Mouse (Mus musculus) cortical plate, adult 2 months (tissue): ENCODE data around the gene Git1. TPM values are rescaled to one million over a fixed set of nuclear protein-coding genes. Genes with fewer than 3 reads are reported as not detected.

Source experiments
- H3K27ac ChIP-seq: fragments of 200-500 bp; 2 replicates; pipeline ENCODE4 v1.5.1; 2012; ENCODE audit warnings: low read length, control low read depth, inconsistent platforms; ENCODE audit not compliant: insufficient read depth
- H3K4me1 ChIP-seq: fragments of 200-500 bp; 2 replicates; pipeline ENCODE4 v1.6.1; 2011; ENCODE audit warnings: low read length; ENCODE audit not compliant: control insufficient read depth, insufficient read depth
- H3K4me3 ChIP-seq: fragments of 200-500 bp; 2 replicates; pipeline ENCODE4 v1.5.1; 2011; ENCODE audit warnings: mild to moderate bottlenecking, low read length, control low read depth; ENCODE audit not compliant: insufficient read depth
- CTCF ChIP-seq: fragments of 200-500 bp; IDR thresholded peaks from 2 replicates; pipeline ENCODE4 v1.5.1; 2011; ENCODE audit warnings: mild to moderate bottlenecking, control low read depth, low read length; ENCODE audit not compliant: insufficient read depth; ENCODE audit errors: extremely low read depth
- POLR2A ChIP-seq: fragments of 200-500 bp; IDR thresholded peaks from 2 replicates; pipeline ENCODE4 v1.6.1; 2011; ENCODE audit warnings: mild to moderate bottlenecking, low read length, control low read depth; ENCODE audit not compliant: insufficient read depth; ENCODE audit errors: extremely low read depth
- polyA plus RNA-seq: library from polyadenylated mRNA; depleted of rRNA; stranded (reverse); fragments of >200 nt; gene quantifications from 2 replicates; pipeline ENCODE4 v1.2.3, GENCODE M21; 2012

Gene Git1
- polyA plus RNA-seq, 1 experiment, result 204 TPM

DNA sequence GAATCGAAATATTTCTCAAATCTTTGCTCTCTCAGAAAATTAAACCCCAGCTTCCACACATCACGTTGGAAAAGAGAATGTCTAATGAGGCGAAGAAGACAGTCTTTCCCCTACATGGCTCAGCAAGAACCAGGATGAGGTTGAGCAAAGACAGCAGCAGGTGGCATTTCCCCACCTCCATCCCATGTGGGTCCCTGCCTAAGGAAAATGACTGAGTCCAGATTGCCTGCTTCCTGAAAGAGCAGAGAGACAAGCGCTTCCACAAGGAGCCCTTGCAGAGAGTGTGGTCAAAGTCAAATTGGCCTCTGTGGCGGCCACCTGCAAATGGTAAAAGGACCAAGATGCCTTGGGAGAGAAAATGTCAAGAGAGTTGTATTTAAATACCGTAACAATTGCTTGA lies 2.9 kb upstream of the Git1 start:
- peaks cover 18% of the 10 kb centered on the region for H3K4me1 ChIP-seq
- TF ChIP-seq CTCF, result no peak
- no peak for TF ChIP-seq POLR2A
- H3K4me3 ChIP-seq, result peak overlapping the region; percentile 94
- peak overlapping the region; percentile 49 for H3K27ac ChIP-seq

DNA sequence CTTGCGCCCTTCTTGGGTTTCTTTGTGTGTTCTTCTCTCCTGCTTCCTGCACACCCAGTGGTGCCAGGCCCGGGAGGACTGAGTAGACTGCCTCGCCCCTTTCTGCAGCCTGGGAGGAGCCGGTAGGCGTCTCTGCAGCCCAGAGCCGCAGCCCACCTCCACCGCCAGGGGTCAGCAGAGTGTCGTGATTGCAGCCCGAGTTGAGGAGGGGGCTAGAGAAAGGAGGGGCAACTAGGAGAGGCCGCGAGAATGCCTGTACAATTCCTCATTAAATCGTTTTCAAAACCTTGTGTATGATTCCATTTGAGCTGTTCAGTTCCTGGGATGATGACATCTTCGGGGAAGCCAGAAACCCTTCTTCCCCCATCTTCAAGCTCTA lies 2.2 kb upstream of the Git1 start:
- Histone ChIP-seq H3K4me1 (peaks cover 14% of the 10 kb centered on the region), H3K27ac (peak overlapping the region; percentile 78), H3K4me3 (peak overlapping the region; percentile 54; the same call in 1 of the 2 replicates)
- TF ChIP-seq CTCF (peak; percentile 74), POLR2A (peak; percentile 52; the same call in 1 of the 2 replicates)

DNA sequence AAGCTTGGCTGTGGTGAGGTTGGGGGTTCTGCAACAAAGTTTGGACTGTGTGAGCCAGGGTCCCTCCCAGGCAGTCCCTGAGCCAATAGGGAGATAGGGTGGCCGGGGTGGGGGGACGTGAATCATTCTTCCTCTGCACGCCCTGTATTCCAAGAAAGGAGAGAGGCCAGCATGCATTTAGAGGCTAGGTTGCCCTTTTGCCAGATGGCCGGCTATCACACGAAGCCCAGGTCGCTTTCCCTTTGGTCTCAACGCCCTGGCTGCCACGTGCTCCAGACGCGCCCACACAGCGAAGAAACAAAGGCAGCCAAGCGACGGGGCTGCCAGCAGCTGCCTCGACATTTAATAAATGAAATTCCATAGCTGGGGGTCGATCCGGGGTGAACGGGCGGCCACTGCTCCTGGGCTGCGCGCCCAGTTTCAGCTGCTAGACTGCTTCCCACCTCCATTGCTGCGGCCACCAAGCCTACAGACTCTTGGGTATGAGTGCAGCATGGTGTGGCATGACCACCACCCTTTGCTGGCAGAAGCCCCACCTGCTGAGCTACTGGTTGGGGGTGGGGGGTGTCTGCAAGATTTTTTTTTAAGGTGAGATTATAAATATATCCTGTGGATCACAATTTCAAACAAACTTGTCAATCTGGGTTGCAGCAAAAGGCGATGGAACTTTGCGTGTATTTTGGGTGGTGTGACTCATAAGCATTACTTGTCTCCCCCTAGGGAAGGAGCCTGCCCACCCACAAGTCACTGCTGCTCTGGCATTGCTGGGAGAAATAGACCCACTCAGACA lies 1.7 kb upstream of the Git1 start:
- peak overlapping the region; percentile 54 for H3K4me3 ChIP-seq
- no peak for TF ChIP-seq CTCF
- TF ChIP-seq POLR2A, result 0 out of 2 replicates have a peak, but pooled peaks have one; percentile 48
- peaks cover 12% of the 10 kb centered on the region for H3K4me1 ChIP-seq
- peak overlapping the region; percentile 78 for H3K27ac ChIP-seq

DNA sequence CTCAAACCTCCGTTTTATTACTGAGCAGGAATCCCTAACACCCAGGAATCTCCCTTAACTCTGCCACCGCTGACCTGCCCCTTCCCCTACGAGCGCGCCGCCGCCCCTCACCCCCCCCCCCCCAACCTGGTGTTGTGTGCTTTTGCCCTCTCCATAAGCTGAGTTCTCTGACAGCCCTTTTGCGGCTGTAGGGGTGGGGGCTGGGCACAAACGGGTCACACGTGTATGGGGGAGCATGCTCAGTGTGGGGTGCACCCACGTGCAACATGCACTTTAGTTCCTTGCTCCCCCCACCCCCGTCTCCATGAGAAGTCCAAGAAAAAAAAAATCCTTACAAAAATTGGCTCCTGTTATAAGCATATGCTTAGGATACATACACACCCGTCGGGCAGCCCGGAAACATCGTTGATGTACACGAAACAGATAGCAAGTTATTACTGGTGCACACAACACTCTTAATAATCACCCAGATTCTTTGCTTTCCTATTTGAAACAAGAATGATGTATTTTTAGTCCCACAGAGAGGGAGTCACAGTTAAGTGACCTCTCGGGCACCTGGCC lies 971 bp upstream of the Git1 start:
- peaks cover 11% of the 10 kb centered on the region for H3K4me1 ChIP-seq
- peak overlapping the region; percentile 47 for H3K27ac ChIP-seq
- TF ChIP-seq POLR2A (no peak), CTCF (no peak)
- peak overlapping the region; percentile 54 for H3K4me3 ChIP-seq

DNA sequence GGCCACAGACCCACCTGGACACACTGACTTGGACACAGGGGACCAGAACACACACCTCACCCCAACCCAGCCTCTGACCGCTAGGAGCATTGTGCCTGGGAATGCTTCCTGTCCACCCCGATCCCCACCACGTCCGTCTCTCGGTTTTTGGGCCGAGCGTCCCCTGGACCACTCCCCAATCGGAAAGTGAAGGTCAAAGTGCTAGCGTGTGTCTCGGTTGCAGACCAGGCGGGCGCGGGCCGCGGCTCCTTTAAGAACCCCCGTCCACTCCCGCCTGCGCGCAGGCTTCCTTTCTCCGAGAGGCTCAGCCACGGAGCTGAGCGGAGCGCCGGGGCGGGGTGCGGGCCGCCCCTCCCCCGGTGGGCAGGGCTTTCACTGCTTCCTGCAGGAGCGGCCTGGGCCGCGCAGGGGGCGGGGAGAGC lies 440 bp upstream of the Git1 start:
- TF ChIP-seq CTCF, result no peak
- TF ChIP-seq POLR2A, result peak; percentile 41; the same call in 1 of the 2 replicates
- peak overlapping the region; percentile 54 for H3K4me3 ChIP-seq
- H3K4me1 ChIP-seq, result peaks cover 8% of the 10 kb centered on the region
- H3K27ac ChIP-seq, result peak overlapping the region; percentile 47

DNA sequence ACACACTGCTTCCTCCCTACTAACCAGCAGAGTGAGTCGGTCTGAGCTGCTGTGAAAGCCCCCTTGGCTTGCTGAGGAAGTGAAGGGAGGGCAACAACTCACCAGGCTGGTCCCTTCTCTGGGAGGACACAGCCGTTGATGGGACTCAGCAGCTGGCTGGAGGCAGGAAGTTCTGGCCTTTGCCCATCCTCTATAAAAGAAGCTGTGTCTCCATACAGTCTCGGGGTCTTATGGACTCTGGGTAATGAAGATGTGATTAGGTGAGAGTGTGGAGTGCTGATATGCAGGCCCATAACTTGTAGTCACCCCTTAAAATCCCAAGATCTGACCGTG lies 948 bp downstream of the Git1 start:
- TF ChIP-seq POLR2A (no peak), CTCF (no peak)
- Histone ChIP-seq H3K27ac (peak overlapping the region; percentile 80; the same call in 1 of the 2 replicates), H3K4me3 (peak overlapping the region; percentile 39), H3K4me1 (peaks cover 9% of the 10 kb centered on the region)

DNA sequence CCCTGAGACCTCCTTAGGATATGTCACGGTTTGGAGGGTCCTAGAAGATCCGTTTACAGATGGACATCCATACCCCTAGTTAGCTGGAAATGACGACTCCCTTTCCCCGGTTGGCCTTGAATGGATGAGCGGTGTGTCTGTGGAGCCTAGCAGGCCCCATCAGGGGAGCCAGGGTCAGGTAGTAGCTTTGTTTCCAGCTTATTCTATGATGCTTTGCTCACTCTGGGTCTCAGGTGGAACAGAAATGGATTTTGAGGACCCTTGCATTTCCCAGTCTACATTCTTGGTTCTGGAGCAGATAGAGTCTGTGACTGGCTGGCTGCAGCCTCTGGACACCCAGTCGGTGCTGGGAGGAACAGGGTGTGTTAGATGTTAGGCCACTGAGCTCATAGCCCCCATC lies 1.4 kb downstream of the Git1 start:
- TF ChIP-seq CTCF, result no peak
- no peak for TF ChIP-seq POLR2A
- Histone ChIP-seq H3K4me1 (peaks cover 9% of the 10 kb centered on the region), H3K4me3 (peak overlapping the region; percentile 39), H3K27ac (no peak overlapping the region)

DNA sequence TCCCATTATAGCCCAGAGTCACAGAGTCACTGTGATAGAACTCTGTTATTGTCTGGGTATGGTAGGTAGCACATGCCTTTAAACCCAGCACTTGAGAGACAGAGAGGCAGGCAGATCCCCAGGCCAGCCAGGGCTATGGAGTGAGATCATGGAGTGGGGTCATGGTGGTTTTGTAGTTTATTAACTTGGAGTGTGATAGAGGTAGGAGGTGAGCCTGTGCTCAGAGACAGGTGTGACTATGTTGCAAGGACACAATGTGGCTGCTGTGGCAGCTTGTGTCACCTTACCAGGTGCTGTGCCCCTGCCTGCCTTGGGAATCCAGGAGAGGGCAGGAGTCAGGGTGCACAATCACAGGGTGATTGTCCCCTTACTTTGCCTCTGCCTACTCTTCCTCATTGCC lies 2.1 kb downstream of the Git1 start:
- Histone ChIP-seq H3K4me1 (peaks cover 10% of the 10 kb centered on the region), H3K4me3 (no peak overlapping the region; the same call in 1 of the 2 replicates), H3K27ac (no peak overlapping the region)
- TF ChIP-seq CTCF (no peak), POLR2A (no peak)

DNA sequence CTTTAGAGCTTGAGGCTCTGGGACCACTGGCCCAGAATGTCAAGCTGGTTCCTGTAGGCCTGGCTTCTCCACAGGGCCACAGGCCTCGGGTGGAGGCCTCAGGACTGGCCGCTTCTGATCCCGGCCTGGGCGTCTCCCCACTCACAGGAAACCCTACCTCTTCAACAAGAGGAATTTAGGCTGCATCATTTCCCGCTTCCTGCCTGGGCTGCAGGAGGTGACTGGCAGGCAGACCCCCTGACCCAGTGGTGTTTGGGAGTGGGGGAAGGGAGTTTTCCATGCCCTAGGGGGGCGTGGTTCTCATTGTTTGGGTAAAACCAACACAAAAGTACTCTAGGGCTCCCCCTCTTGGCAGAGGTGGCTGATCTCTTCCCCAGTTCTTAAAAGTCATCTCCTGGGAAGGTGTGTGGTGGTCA lies 4.0 kb downstream of the Git1 start:
- no peak overlapping the region for H3K4me3 ChIP-seq
- peak; percentile 29; the same call in 1 of the 2 replicates for TF ChIP-seq CTCF
- TF ChIP-seq POLR2A, result no peak
- H3K4me1 ChIP-seq, result peaks cover 9% of the 10 kb centered on the region
- peak overlapping the region; percentile 95 for H3K27ac ChIP-seq

DNA sequence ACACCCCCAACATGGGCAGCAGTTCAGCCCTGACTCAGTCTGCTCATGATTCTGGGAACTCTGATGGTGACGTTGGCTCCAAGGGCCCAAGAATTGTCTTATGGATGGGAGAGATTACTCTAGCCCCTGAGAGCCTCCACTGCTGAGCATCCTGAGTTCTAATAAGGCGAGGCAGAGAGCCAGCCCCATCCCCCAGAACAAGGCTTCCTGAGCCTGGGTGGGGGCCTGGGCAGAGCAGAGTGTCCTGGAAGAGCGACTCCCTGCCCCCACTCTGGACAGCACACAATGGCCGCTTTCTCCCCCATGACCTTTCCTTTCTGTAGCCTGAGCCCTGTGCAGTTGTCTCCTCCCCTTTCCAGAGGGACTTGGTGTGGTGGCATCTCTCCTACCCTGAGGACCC lies 4.5 kb downstream of the Git1 start:
- peaks cover 9% of the 10 kb centered on the region for H3K4me1 ChIP-seq
- H3K4me3 ChIP-seq, result no peak overlapping the region
- TF ChIP-seq CTCF, result no peak
- TF ChIP-seq POLR2A, result no peak
- H3K27ac ChIP-seq, result peak overlapping the region; percentile 85
